Mouse (Mus musculus): Measurements from ENCODE around the gene Apbb2. TPM values are rescaled to one million over a fixed set of nuclear protein-coding genes. Genes with fewer than 3 reads are reported as not detected.

Gene Apbb2
- polyA plus RNA-seq, 1 experiment from 2014 or later: 48.9 TPM

DNA sequence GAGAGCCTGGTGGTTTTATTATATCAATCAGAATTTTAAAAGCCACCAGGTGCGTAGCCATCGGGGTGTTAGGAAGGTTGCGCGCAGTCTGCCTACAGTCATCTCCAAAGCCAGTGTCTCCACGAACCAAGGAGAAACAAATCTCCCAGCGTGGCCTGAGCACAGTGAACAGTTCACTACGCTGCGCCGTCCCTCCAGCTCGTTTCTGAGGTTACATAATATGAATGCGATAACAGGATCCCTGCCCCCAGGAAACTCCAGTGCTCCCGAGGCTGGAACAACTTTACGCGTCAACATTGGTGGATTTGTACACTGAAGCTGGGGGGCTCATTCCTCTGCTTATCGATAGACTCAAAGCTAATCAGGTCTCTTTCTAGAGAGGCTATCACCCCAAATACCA, 197.4 kb downstream of the Apbb2 start:
- no peaks in the 10 kb centered on the region for H3K9me3 ChIP-seq (ENCODE audit: low read length)
- H3K36me3 ChIP-seq (ENCODE audit: insufficient read depth, low read length): no peaks in the 10 kb centered on the region
- H3K27ac ChIP-seq (ENCODE audit: low read length): no peak overlapping the region
- WGBS: 83% methylated on average over 15 of the region's 15 CpGs
- H3K27me3 ChIP-seq (replicated peaks; ENCODE audit: insufficient read depth, low read length): no peaks in the 10 kb centered on the region
- ATAC-seq: no peak
- no peak overlapping the region for H3K4me3 ChIP-seq (ENCODE audit: low read depth, low read length)
- no peak overlapping the region for H3K4me2 ChIP-seq (replicated peaks; ENCODE audit: low read depth, low read length)
- no peak overlapping the region for H3K9ac ChIP-seq (replicated peaks; ENCODE audit: low read depth)
- DNase-seq (ENCODE audit: low spot score): no peak
- TF ChIP-seq EP300 (IDR thresholded peaks at IDR 0.05) (no peak), CTCF (IDR thresholded peaks at IDR 0.05) (no peak)
- no peaks in the 10 kb centered on the region for H3K4me1 ChIP-seq (ENCODE audit: insufficient read depth, low read depth, low read length)

DNA sequence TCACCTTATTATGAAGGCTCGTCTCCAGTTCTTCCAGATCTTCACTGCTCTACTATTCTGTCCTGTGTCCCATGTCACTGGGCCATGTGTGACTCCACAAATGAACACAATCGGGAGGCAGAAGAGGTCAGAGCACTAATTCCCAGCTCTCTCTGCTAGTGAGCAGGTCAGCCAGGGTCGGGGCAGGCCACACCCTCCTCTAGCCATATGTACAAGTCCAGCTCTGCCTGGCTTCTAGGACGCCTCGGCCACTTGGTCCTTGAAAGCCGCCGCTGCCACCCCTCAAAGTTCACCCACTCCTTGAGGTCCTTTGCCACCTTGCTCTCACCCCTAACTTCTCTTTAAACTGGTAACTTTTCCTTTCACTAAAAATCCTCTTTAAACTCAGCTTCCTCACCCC, 198.6 kb downstream of the Apbb2 start:
- no peak overlapping the region for H3K4me3 ChIP-seq (ENCODE audit: low read depth, low read length)
- 72% methylated on average over 7 of the region's 7 CpGs for WGBS
- no peaks in the 10 kb centered on the region for H3K36me3 ChIP-seq (ENCODE audit: insufficient read depth, low read length)
- no peaks in the 10 kb centered on the region for H3K27me3 ChIP-seq (replicated peaks; ENCODE audit: insufficient read depth, low read length)
- ATAC-seq (no peak), DNase-seq (ENCODE audit: low spot score) (no peak)
- H3K9me3 ChIP-seq (ENCODE audit: low read length): no peaks in the 10 kb centered on the region
- no peak for TF ChIP-seq EP300 (IDR thresholded peaks at IDR 0.05)
- no peak for TF ChIP-seq CTCF (IDR thresholded peaks at IDR 0.05)
- H3K4me1 ChIP-seq (ENCODE audit: insufficient read depth, low read depth, low read length): no peaks in the 10 kb centered on the region
- H3K27ac ChIP-seq (ENCODE audit: low read length): no peak overlapping the region
- no peak overlapping the region for H3K9ac ChIP-seq (replicated peaks; ENCODE audit: low read depth)
- H3K4me2 ChIP-seq (replicated peaks; ENCODE audit: low read depth, low read length): no peak overlapping the region

- WGBS: 28% methylated on average over 8 of the region's 8 CpGs
- ATAC-seq (no peak), DNase-seq (ENCODE audit: low spot score) (no peak)
- Histone ChIP-seq H3K4me2 (replicated peaks; ENCODE audit: low read depth, low read length) (no peak overlapping the region), H3K27ac (ENCODE audit: low read length) (no peak overlapping the region), H3K36me3 (ENCODE audit: insufficient read depth, low read length) (no peaks in the 10 kb centered on the region), H3K4me1 (ENCODE audit: insufficient read depth, low read depth, low read length) (no peaks in the 10 kb centered on the region), H3K9me3 (ENCODE audit: low read length) (no peaks in the 10 kb centered on the region), H3K27me3 (replicated peaks; ENCODE audit: insufficient read depth, low read length) (no peaks in the 10 kb centered on the region), H3K9ac (replicated peaks; ENCODE audit: low read depth) (no peak overlapping the region), H3K4me3 (ENCODE audit: low read depth, low read length) (no peak overlapping the region)
- TF ChIP-seq EP300 (IDR thresholded peaks at IDR 0.05) (no peak), CTCF (IDR thresholded peaks at IDR 0.05) (peak; percentile 23)
Measured at GRCm38 (mm10) chr5:66417289-66417688, 201.3 kb downstream of the Apbb2 start.

DNA sequence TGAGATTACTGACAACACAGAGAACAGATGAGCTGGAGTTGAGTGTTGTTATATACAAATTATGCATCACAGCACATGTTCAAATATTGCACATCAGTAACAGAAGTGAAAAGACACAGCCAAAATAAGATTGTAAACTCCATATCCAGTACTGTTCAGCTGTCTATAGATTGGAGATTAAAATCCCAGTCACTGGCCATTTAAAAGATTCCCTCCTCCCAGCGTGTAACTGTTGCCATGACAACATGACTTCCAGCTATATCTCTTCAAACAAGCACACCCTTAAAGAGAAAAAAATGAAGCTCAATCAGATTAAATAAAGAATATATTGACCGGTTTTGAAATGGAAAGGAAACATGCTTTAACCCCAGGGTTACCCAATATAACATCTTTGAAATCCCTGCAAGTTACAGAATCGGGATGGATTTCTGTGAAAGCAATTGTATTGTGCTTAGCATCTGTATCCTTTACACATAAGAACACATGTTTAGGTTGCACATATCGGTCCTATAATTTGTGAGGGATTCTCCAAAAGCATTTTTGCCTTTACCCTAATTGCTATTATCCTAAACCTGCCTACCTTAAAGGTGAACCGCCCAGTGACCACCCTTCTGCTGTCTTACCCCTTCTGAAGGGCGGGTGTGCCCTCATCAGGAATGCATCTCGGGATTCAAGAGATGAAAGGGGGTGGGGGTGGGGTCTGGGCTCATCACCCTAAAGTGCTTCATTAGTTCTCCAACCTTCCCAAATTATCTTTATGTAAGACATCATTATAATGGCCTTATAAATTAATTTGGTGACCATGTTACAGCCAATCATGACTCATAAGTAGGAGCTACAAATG, 202.7 kb downstream of the Apbb2 start:
- H3K27ac ChIP-seq (ENCODE audit: low read length): no peak overlapping the region
- TF ChIP-seq EP300 (IDR thresholded peaks at IDR 0.05): no peak
- TF ChIP-seq CTCF (IDR thresholded peaks at IDR 0.05): no peak
- no peaks in the 10 kb centered on the region for H3K27me3 ChIP-seq (replicated peaks; ENCODE audit: insufficient read depth, low read length)
- no peak overlapping the region for H3K4me2 ChIP-seq (replicated peaks; ENCODE audit: low read depth, low read length)
- no peaks in the 10 kb centered on the region for H3K9me3 ChIP-seq (ENCODE audit: low read length)
- H3K4me1 ChIP-seq (ENCODE audit: insufficient read depth, low read depth, low read length): no peaks in the 10 kb centered on the region
- H3K4me3 ChIP-seq (ENCODE audit: low read depth, low read length): no peak overlapping the region
- H3K36me3 ChIP-seq (ENCODE audit: insufficient read depth, low read length): no peaks in the 10 kb centered on the region
- DNase-seq (ENCODE audit: low spot score) (no peak), ATAC-seq (no peak)
- 59% methylated on average over 7 of the region's 7 CpGs for WGBS
- H3K9ac ChIP-seq (replicated peaks; ENCODE audit: low read depth): no peak overlapping the region

DNA sequence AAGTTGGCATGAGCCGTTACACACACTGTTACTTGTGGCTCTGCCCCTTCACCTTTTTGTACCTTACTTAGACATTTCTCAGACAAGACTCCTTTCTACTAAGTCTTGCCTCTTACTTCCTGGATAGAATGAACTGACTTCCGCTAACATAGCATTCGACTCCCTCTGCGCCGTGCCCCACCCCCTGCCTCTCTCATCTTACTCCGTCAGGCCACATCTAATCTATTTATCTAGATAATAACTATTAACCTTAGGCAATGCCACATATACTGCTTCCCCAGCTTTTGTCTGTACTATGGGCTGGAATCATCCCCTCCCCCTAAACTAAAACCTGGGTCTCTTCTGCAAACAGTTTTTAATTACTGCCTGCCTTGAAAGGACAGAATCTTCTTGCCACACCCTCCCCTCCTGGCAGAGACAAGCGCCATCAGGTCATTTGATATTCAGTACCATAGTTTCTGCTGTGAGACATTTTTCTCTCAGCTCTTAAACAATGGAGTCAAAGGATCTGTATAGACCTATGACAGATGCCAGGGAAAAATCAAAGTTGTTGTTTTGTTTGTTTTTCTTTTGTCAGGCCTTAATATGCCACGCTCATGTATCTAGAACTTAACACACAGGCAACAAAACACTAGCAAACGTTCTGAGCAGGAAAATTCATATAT, 203.4 kb downstream of the Apbb2 start:
- ATAC-seq (no peak), DNase-seq (ENCODE audit: low spot score) (no peak)
- Histone ChIP-seq H3K4me2 (replicated peaks; ENCODE audit: low read depth, low read length) (no peak overlapping the region), H3K27me3 (replicated peaks; ENCODE audit: insufficient read depth, low read length) (no peaks in the 10 kb centered on the region), H3K9me3 (ENCODE audit: low read length) (no peaks in the 10 kb centered on the region), H3K36me3 (ENCODE audit: insufficient read depth, low read length) (no peaks in the 10 kb centered on the region), H3K27ac (ENCODE audit: low read length) (no peak overlapping the region), H3K4me3 (ENCODE audit: low read depth, low read length) (no peak overlapping the region), H3K9ac (replicated peaks; ENCODE audit: low read depth) (no peak overlapping the region), H3K4me1 (ENCODE audit: insufficient read depth, low read depth, low read length) (no peaks in the 10 kb centered on the region)
- 62% methylated on average over 9 of the region's 9 CpGs for WGBS
- TF ChIP-seq EP300 (IDR thresholded peaks at IDR 0.05) (no peak), CTCF (IDR thresholded peaks at IDR 0.05) (no peak)

DNA sequence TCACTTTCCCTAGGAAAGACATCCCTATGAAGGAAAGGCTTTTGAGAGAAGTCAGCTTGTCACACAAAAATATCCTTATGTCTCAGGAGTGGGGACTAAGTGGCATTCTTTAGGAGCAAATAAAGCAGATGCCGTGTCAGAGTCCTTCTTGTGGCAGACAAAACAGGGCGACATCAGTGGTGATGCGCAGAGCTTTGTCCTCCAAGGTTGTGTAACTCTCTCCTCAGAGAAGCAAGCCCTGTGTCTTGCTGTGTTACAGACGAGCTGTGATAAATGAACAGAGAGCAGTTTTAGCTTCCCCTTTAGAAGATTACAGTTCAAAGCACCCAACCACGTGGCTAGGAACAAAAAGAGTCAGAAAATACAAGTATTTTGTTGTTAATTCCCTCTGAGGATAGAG, 205.2 kb downstream of the Apbb2 start:
- Histone ChIP-seq H3K36me3 (ENCODE audit: insufficient read depth, low read length) (no peaks in the 10 kb centered on the region), H3K27ac (ENCODE audit: low read length) (no peak overlapping the region), H3K4me2 (replicated peaks; ENCODE audit: low read depth, low read length) (no peak overlapping the region), H3K27me3 (replicated peaks; ENCODE audit: insufficient read depth, low read length) (no peaks in the 10 kb centered on the region), H3K9me3 (ENCODE audit: low read length) (no peaks in the 10 kb centered on the region), H3K4me1 (ENCODE audit: insufficient read depth, low read depth, low read length) (no peaks in the 10 kb centered on the region), H3K9ac (replicated peaks; ENCODE audit: low read depth) (no peak overlapping the region), H3K4me3 (ENCODE audit: low read depth, low read length) (no peak overlapping the region)
- no peak for ATAC-seq
- DNase-seq (ENCODE audit: low spot score): no peak
- TF ChIP-seq EP300 (IDR thresholded peaks at IDR 0.05) (no peak), CTCF (IDR thresholded peaks at IDR 0.05) (no peak)
- 59% methylated on average over 5 of the region's 5 CpGs for WGBS

Data from lung, postnatal 0 days (tissue).